Mouse (Mus musculus) thymus, adult 2 months (tissue): ENCODE measurements around the gene Epm2aip1.

Experiments
- CTCF ChIP-seq: fragments of 200-500 bp; IDR thresholded peaks from 2 replicates; pipeline ENCODE4 v1.5.1; 2012; ENCODE audit warnings: mild to moderate bottlenecking, control low read depth, low read length, moderate library complexity, borderline replicate concordance; ENCODE audit not compliant: control insufficient read depth, poor library complexity, insufficient read depth; ENCODE audit errors: extremely low read depth
- POLR2A ChIP-seq: fragments of 200-500 bp; IDR thresholded peaks from 2 replicates; pipeline ENCODE4 v1.6.1; 2012; ENCODE audit warnings: mild to moderate bottlenecking, low read length, control low read depth, moderate library complexity; ENCODE audit not compliant: control insufficient read depth, poor library complexity, insufficient read depth; ENCODE audit errors: extremely low read depth

DNA sequence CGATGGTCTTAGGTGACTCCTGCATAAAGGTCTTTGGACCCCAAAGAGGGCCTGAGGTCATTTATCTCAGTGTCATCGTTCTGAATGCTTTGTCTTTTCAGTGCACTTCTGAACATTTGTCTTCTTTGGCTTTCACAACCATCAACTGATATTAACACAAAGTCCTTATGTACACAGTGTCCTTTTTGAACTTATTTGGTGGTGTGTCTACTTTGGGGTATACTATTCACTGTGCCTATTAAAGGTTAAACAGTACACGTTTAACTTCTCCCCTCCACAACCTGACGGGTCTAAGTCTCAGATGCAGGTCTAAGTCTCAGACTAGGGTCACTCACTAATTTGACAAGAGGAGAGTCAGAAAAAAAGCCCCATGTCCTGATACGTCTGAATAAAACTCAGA, 1.1 kb upstream of the Epm2aip1 start:
- TF ChIP-seq CTCF, result no peak
- no peak for TF ChIP-seq POLR2A
